11 mouse cellular contexts compared by ENCODE assay signal in the genomic region with DNA sequence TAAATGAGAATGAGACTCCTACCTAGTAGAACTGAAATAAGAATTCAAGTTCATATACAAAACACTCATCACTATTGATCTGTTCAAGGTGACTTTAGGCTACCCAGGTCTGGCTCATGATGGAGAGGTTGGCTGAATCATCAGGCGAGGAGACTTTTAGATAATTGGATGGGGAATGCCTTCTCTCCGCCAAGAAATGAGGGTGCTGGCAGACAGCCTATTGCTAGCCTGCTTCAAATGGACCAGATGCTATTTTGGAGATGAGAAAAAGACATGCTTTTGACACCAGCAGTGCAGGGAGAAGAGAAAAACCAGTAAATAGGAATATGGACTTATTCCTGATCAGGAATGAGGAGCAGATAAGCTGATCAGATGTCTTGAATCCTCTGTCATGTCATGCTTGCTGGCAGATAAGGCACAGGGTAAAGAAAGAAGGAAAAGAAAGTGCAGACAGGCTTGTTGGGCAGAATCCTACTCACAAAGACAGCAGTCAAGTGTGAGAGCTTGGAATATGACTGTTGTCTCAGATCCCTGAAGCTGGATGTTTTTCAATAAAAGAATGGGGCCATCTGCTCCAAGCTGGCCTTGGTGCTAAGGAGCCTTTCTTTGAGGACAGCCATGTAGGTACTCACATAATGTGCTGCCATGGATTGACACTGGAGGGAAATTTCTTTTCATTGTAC. TPM values are rescaled to one million over a fixed set of nuclear protein-coding genes. Genes with fewer than 3 reads are reported as not detected.
A peak's percentile ranks its signal among the peaks of the same experiment; 100 is the strongest.
DNase-seq lines count a peak whose midpoint lies in the region; ATAC-seq lines count a peak whose summit lies in the region.
"Had no signal": no experiment of that assay in that cellular context is flagged by ENCODE, and none has a peak within 500 bp of the region (broad histone marks: within the 10 kb centered on the region; RNA-seq: fewer than 3 reads in every experiment).

No protein-coding gene starts in this region.

- 86% methylated on average over 2 of the region's 2 CpGs for WGBS in midbrain, embryonic 10.5 days
- 93% methylated on average over 2 of the region's 2 CpGs for WGBS in midbrain, embryonic 11.5 days

- DNase-seq in midbrain, embryonic 10.5 days (ENCODE audit: low spot score): no peak
- DNase-seq in midbrain, embryonic 11.5 days (ENCODE audit: low spot score, missing footprints): no peak
- DNase-seq in frontal cortex, postnatal 14 days (ENCODE audit: low spot score in 2 of 2): peak; percentile 37 to 42
- DNase-seq in layer of hippocampus, postnatal 14 days (ENCODE audit: low spot score in 2 of 2): peak; percentile 74 to 81
- DNase-seq in right cerebral cortex, postnatal 10 days (ENCODE audit: low spot score in 2 of 2): peak; percentile 79 to 84
- DNase-seq in embryo, embryonic 11 days: no peak
- DNase-seq in spleen, postnatal 36 days (ENCODE audit: low spot score in 2 of 2): no peak
- no peak for DNase-seq in thymus, adult 18-20 months

- H3K9ac ChIP-seq in midbrain, embryonic 11.5 days (ENCODE audit: low read length): no peak overlapping the region
- H3K9ac ChIP-seq: limb, embryonic 15.5 days had no signal

- H3K4me2 ChIP-seq in midbrain, embryonic 11.5 days: no peak overlapping the region
- H3K4me2 ChIP-seq: limb, embryonic 15.5 days had no signal

- no peaks in the 10 kb centered on the region for H3K36me3 ChIP-seq in midbrain, embryonic 10.5 days
- H3K36me3 ChIP-seq in midbrain, embryonic 11.5 days (ENCODE audit: control insufficient read depth, insufficient read depth, low read length): no peaks in the 10 kb centered on the region
- H3K36me3 ChIP-seq: limb, embryonic 15.5 days had no signal

- no peak overlapping the region for H3K4me3 ChIP-seq in midbrain, embryonic 10.5 days
- no peak overlapping the region for H3K4me3 ChIP-seq in midbrain, embryonic 11.5 days (ENCODE audit: low read depth, low read length)
- H3K4me3 ChIP-seq: erythroblast, embryonic 14.5 days; limb, embryonic 15.5 days had no signal

- H3K9me3 ChIP-seq in midbrain, embryonic 10.5 days (replicated peaks): no peaks in the 10 kb centered on the region
- no peaks in the 10 kb centered on the region for H3K9me3 ChIP-seq in midbrain, embryonic 11.5 days (ENCODE audit: control insufficient read depth, low read length)
- H3K9me3 ChIP-seq: limb, embryonic 15.5 days had no signal

- peak overlapping the region; percentile 69 for H3K27ac ChIP-seq in midbrain, embryonic 10.5 days (replicated peaks)
- no peak overlapping the region for H3K27ac ChIP-seq in midbrain, embryonic 11.5 days (ENCODE audit: low read depth, low read length)
- H3K27ac ChIP-seq: limb, embryonic 15.5 days had no signal

- H3K4me1 ChIP-seq in midbrain, embryonic 10.5 days: peaks cover 55% of the 10 kb centered on the region
- peaks cover 27% of the 10 kb centered on the region for H3K4me1 ChIP-seq in midbrain, embryonic 11.5 days (ENCODE audit: control insufficient read depth, insufficient read depth, low read length)

- no peaks in the 10 kb centered on the region for H3K27me3 ChIP-seq in midbrain, embryonic 10.5 days (ENCODE audit: low read depth, poor library complexity, severe bottlenecking)
- no peaks in the 10 kb centered on the region for H3K27me3 ChIP-seq in midbrain, embryonic 11.5 days (ENCODE audit: control insufficient read depth, insufficient read depth, low read length)
- H3K27me3 ChIP-seq: limb, embryonic 15.5 days had no signal

- ATAC-seq in midbrain, embryonic 11.5 days (ENCODE audit: low FRiP score): no peak
- ATAC-seq: Patski had no signal

RNA-seq across cellular contexts. Expression of gene Syn2, which starts 9.9 kb away (rescaled TPM):
- 1.3 and 2.7 TPM in 2 replicates for polyA plus RNA-seq in midbrain, embryonic 10.5 days (2016; fragmentation: Nextera tagmentation; extraction: Ambion mirVana)
- polyA plus RNA-seq in midbrain, embryonic 11.5 days (2014; fragmentation: Nextera tagmentation; extraction: Ambion mirVana): 2.3 and 2.7 TPM in 2 replicates
- total RNA-seq in layer of hippocampus, postnatal 14 days (2021): 100 to 1,000 TPM; 650 to 669 TPM
- polyA plus RNA-seq: erythroblast, embryonic 14.5 days had no signal

Comparison
In these comparisons a context has a peak if more than half of its experiments do, and no peak if none do; other contexts are left out.
1. DNase-seq: peak in frontal cortex, postnatal 14 days (2 of 2), layer of hippocampus, postnatal 14 days (2 of 2) and right cerebral cortex, postnatal 10 days (2 of 2); none in midbrain, embryonic 10.5 days (single experiment), midbrain, embryonic 11.5 days (single experiment), embryo, embryonic 11 days (single experiment), spleen, postnatal 36 days (0 of 2) and thymus, adult 18-20 months (0 of 2).